Mouse (Mus musculus): ENCODE data around the gene Inka2. TPM values are rescaled to one million over a fixed set of nuclear protein-coding genes. Genes with fewer than 3 reads are reported as not detected.

Gene Inka2
- polyA plus RNA-seq, 1 experiment from 2014 or later: 3.9 TPM

DNA sequence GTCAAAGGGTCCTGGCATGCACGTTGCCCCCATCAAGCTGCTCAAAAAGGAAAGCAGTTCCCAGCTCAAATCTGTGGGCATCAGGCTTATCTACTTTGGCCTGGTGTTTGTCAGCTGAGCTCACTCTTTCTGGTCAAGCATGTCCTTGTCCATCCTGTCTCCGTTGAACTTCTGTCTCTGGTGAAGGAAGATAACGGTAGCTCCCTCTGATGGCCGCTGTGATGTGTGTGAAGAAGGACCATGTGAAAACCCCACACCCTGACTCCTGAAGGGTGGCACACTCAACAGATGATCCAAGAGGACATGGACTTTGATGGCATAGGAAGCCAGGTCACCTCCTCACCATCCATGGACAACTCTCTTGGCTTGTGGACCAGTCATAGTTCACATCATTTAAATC is 14.3 kb downstream of the Inka2 start:
- Histone ChIP-seq H3K9me3 (ENCODE audit: control insufficient read depth, low read length) (no peaks in the 10 kb centered on the region), H3K27ac (ENCODE audit: low read length) (no peak overlapping the region), H3K4me2 (ENCODE audit: low read length) (no peak overlapping the region), H3K9ac (replicated peaks; ENCODE audit: low read depth, low read length) (no peak overlapping the region), H3K36me3 (ENCODE audit: control insufficient read depth, insufficient read depth) (no peaks in the 10 kb centered on the region), H3K4me1 (replicated peaks; ENCODE audit: control insufficient read depth, insufficient read depth, low read length) (peaks cover 9% of the 10 kb centered on the region), H3K4me3 (replicated peaks; ENCODE audit: low read length) (no peak overlapping the region), H3K27me3 (replicated peaks; ENCODE audit: control insufficient read depth, insufficient read depth, low read length) (no peaks in the 10 kb centered on the region)
- ATAC-seq: no peak
- 58% methylated on average over 4 of the region's 4 CpGs for WGBS

DNA sequence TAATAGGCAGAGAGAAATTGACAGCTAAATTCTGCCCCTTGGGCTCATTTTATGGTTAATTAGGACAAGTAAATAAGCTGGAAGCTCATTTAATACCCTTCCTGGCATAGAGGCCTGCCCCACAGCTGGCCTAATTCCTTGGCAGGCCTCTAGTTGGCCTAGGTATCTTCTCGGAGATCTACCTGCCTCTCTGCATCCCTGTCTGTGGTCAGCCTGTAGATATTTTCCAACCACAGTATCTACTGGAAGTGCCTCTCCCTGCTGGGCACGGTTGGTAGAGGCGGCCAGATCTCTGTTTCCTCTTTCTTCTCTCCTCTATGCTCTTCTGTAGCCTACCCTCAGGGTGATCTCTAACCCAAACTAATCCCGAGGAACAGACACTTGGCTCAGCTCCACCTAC is 15.6 kb downstream of the Inka2 start:
- no peaks in the 10 kb centered on the region for H3K27me3 ChIP-seq (replicated peaks; ENCODE audit: control insufficient read depth, insufficient read depth, low read length)
- H3K4me3 ChIP-seq (replicated peaks; ENCODE audit: low read length): no peak overlapping the region
- H3K36me3 ChIP-seq (ENCODE audit: control insufficient read depth, insufficient read depth): no peaks in the 10 kb centered on the region
- H3K4me1 ChIP-seq (replicated peaks; ENCODE audit: control insufficient read depth, insufficient read depth, low read length): peaks cover 3% of the 10 kb centered on the region; the same call in 1 of the 2 replicates
- no peaks in the 10 kb centered on the region for H3K9me3 ChIP-seq (ENCODE audit: control insufficient read depth, low read length)
- H3K27ac ChIP-seq (ENCODE audit: low read length): no peak overlapping the region
- no peak overlapping the region for H3K9ac ChIP-seq (replicated peaks; ENCODE audit: low read depth, low read length)
- 61% methylated on average over 4 of the region's 4 CpGs for WGBS
- ATAC-seq: no peak
- H3K4me2 ChIP-seq (ENCODE audit: low read length): no peak overlapping the region

DNA sequence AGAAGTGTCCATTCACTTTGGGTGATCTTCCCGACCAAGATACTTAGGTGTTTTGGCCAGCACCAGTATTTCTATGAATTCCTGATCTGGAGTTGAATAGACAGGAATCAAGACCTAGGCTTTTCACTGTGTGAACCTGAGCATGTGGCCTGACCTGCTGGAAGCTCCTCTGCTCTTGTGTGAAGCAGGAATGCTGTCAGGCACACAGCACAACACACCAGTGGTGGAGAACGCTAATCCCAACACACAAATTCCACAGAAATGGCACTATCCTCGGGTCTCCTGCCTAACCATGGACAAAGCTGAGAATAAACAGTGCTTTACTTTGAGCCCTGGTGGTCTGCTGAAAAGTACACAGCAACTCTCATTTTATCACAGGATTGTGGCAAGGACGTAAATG is 16.1 kb downstream of the Inka2 start:
- Histone ChIP-seq H3K27ac (ENCODE audit: low read length) (no peak overlapping the region), H3K4me3 (replicated peaks; ENCODE audit: low read length) (no peak overlapping the region), H3K4me2 (ENCODE audit: low read length) (no peak overlapping the region), H3K9ac (replicated peaks; ENCODE audit: low read depth, low read length) (no peak overlapping the region), H3K27me3 (replicated peaks; ENCODE audit: control insufficient read depth, insufficient read depth, low read length) (no peaks in the 10 kb centered on the region), H3K36me3 (ENCODE audit: control insufficient read depth, insufficient read depth) (no peaks in the 10 kb centered on the region), H3K9me3 (ENCODE audit: control insufficient read depth, low read length) (no peaks in the 10 kb centered on the region), H3K4me1 (replicated peaks; ENCODE audit: control insufficient read depth, insufficient read depth, low read length) (peaks cover 3% of the 10 kb centered on the region; the same call in 1 of the 2 replicates)
- 83% methylated on average over 4 of the region's 4 CpGs for WGBS
- no peak for ATAC-seq

GRCm38 (mm10) chr3:105721681-105722201 is 17.3 kb downstream of the Inka2 start:
- ATAC-seq: no peak
- no peak overlapping the region for H3K4me2 ChIP-seq (ENCODE audit: low read length)
- H3K4me1 ChIP-seq (replicated peaks; ENCODE audit: control insufficient read depth, insufficient read depth, low read length): peaks cover 3% of the 10 kb centered on the region; the same call in 1 of the 2 replicates
- no peak overlapping the region for H3K4me3 ChIP-seq (replicated peaks; ENCODE audit: low read length)
- no peaks in the 10 kb centered on the region for H3K27me3 ChIP-seq (replicated peaks; ENCODE audit: control insufficient read depth, insufficient read depth, low read length)
- no peak overlapping the region for H3K9ac ChIP-seq (replicated peaks; ENCODE audit: low read depth, low read length)
- 80% methylated on average over 2 of the region's 2 CpGs for WGBS
- no peaks in the 10 kb centered on the region for H3K9me3 ChIP-seq (ENCODE audit: control insufficient read depth, low read length)
- no peaks in the 10 kb centered on the region for H3K36me3 ChIP-seq (ENCODE audit: control insufficient read depth, insufficient read depth)
- H3K27ac ChIP-seq (ENCODE audit: low read length): no peak overlapping the region

- H3K36me3 ChIP-seq (ENCODE audit: control insufficient read depth, insufficient read depth): no peaks in the 10 kb centered on the region
- no peak overlapping the region for H3K27ac ChIP-seq (ENCODE audit: low read length)
- H3K4me2 ChIP-seq (ENCODE audit: low read length): no peak overlapping the region
- ATAC-seq: no peak
- H3K4me1 ChIP-seq (replicated peaks; ENCODE audit: control insufficient read depth, insufficient read depth, low read length): peaks cover 3% of the 10 kb centered on the region; the same call in 1 of the 2 replicates
- WGBS: 88% methylated on average over 3 of the region's 3 CpGs
- no peak overlapping the region for H3K9ac ChIP-seq (replicated peaks; ENCODE audit: low read depth, low read length)
- H3K27me3 ChIP-seq (replicated peaks; ENCODE audit: control insufficient read depth, insufficient read depth, low read length): no peaks in the 10 kb centered on the region
- no peak overlapping the region for H3K4me3 ChIP-seq (replicated peaks; ENCODE audit: low read length)
- no peaks in the 10 kb centered on the region for H3K9me3 ChIP-seq (ENCODE audit: control insufficient read depth, low read length)
Observed at GRCm38 (mm10) chr3:105722510-105722909, 18.1 kb downstream of the Inka2 start.

- Histone ChIP-seq H3K27me3 (replicated peaks; ENCODE audit: control insufficient read depth, insufficient read depth, low read length) (no peaks in the 10 kb centered on the region), H3K4me2 (ENCODE audit: low read length) (no peak overlapping the region), H3K9ac (replicated peaks; ENCODE audit: low read depth, low read length) (no peak overlapping the region), H3K36me3 (ENCODE audit: control insufficient read depth, insufficient read depth) (no peaks in the 10 kb centered on the region), H3K27ac (ENCODE audit: low read length) (no peak overlapping the region), H3K9me3 (ENCODE audit: control insufficient read depth, low read length) (no peaks in the 10 kb centered on the region), H3K4me3 (replicated peaks; ENCODE audit: low read length) (no peak overlapping the region), H3K4me1 (replicated peaks; ENCODE audit: control insufficient read depth, insufficient read depth, low read length) (no peaks in the 10 kb centered on the region)
- 0% methylated on average over 1 of the region's 1 CpGs for WGBS
- no peak for ATAC-seq
Observed at GRCm38 (mm10) chr3:105726037-105726436, 21.6 kb downstream of the Inka2 start.

GRCm38 (mm10) chr3:105732360-105732759 is 28.0 kb downstream of the Inka2 start:
- no peak overlapping the region for H3K4me2 ChIP-seq (ENCODE audit: low read length)
- H3K27ac ChIP-seq (ENCODE audit: low read length): no peak overlapping the region
- 96% methylated on average over 4 of the region's 4 CpGs for WGBS
- no peak overlapping the region for H3K4me3 ChIP-seq (replicated peaks; ENCODE audit: low read length)
- ATAC-seq: no peak
- no peak overlapping the region for H3K9ac ChIP-seq (replicated peaks; ENCODE audit: low read depth, low read length)
- peaks cover 3% of the 10 kb centered on the region; the same call in 1 of the 2 replicates for H3K36me3 ChIP-seq (ENCODE audit: control insufficient read depth, insufficient read depth)
- no peaks in the 10 kb centered on the region for H3K27me3 ChIP-seq (replicated peaks; ENCODE audit: control insufficient read depth, insufficient read depth, low read length)
- no peaks in the 10 kb centered on the region for H3K4me1 ChIP-seq (replicated peaks; ENCODE audit: control insufficient read depth, insufficient read depth, low read length)
- H3K9me3 ChIP-seq (ENCODE audit: control insufficient read depth, low read length): no peaks in the 10 kb centered on the region

DNA sequence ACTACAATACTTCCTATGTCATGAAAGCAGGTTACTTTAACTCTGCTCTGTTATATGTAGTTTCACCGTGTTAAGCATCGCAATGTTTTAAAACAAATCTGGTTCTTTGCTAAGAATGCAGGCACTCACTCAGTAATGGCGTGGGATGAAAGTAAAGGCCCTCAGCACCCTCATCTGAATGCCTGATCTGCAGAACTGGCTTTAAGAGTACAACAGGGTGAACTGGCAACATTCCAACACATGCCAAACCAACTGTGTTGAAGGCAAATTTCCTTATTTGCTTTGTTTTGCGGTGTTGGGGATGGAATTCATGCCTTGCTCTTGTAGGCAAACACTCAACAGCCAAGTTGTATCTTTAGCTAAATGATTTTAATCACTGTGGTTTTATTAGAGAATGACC is 29.1 kb downstream of the Inka2 start:
- ATAC-seq: no peak
- Histone ChIP-seq H3K9me3 (ENCODE audit: control insufficient read depth, low read length) (no peaks in the 10 kb centered on the region), H3K9ac (replicated peaks; ENCODE audit: low read depth, low read length) (no peak overlapping the region), H3K4me3 (replicated peaks; ENCODE audit: low read length) (no peak overlapping the region), H3K4me1 (replicated peaks; ENCODE audit: control insufficient read depth, insufficient read depth, low read length) (no peaks in the 10 kb centered on the region), H3K27me3 (replicated peaks; ENCODE audit: control insufficient read depth, insufficient read depth, low read length) (no peaks in the 10 kb centered on the region), H3K4me2 (ENCODE audit: low read length) (no peak overlapping the region), H3K27ac (ENCODE audit: low read length) (no peak overlapping the region), H3K36me3 (ENCODE audit: control insufficient read depth, insufficient read depth) (peaks cover 3% of the 10 kb centered on the region; the same call in 1 of the 2 replicates)
- 78% methylated on average over 4 of the region's 4 CpGs for WGBS

DNA sequence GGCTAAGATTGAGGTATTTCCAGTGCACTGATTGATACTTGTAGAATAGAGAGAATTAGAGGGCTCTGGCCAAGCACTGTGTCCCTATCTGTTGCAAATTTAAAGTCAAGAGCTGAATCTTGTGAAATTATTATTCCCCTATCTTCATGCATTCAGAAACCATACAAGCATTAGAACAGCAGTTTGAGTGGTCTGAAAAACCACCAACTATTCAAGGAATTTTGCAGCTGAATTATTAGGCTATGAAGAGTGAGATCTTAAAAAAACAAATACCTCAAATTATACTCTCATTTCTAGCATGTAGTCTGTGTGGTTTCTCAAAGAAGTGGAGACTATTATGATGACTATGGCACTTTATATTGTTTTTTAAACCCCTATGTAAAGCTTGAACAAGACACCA is 30.9 kb downstream of the Inka2 start:
- Histone ChIP-seq H3K27me3 (replicated peaks; ENCODE audit: control insufficient read depth, insufficient read depth, low read length) (no peaks in the 10 kb centered on the region), H3K9me3 (ENCODE audit: control insufficient read depth, low read length) (no peaks in the 10 kb centered on the region), H3K9ac (replicated peaks; ENCODE audit: low read depth, low read length) (no peak overlapping the region), H3K4me3 (replicated peaks; ENCODE audit: low read length) (no peak overlapping the region), H3K36me3 (ENCODE audit: control insufficient read depth, insufficient read depth) (peaks cover 5% of the 10 kb centered on the region; the same call in 1 of the 2 replicates), H3K27ac (ENCODE audit: low read length) (no peak overlapping the region), H3K4me1 (replicated peaks; ENCODE audit: control insufficient read depth, insufficient read depth, low read length) (no peaks in the 10 kb centered on the region), H3K4me2 (ENCODE audit: low read length) (no peak overlapping the region)
- ATAC-seq: no peak

DNA sequence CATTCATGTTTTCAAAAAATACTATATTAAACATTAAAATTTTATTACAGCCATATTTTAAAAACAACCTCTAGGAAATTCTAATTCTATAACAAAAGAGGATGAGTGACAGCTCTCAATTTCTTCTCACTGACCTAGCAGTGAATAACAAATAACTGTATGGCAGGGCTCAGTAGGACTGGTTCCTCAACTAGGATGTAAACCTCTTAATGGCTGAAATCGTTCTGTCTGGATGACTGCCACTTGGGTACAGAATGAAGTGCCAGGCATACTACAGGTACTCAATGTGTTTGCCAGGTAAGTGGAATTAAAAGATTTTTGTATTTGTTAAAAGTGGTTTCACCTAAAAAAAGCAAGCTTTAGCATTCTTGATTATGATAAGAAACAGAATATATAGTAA is 31.7 kb downstream of the Inka2 start:
- H3K4me3 ChIP-seq (replicated peaks; ENCODE audit: low read length): no peak overlapping the region
- no peak overlapping the region for H3K27ac ChIP-seq (ENCODE audit: low read length)
- H3K9me3 ChIP-seq (ENCODE audit: control insufficient read depth, low read length): no peaks in the 10 kb centered on the region
- peaks cover 5% of the 10 kb centered on the region; the same call in 1 of the 2 replicates for H3K36me3 ChIP-seq (ENCODE audit: control insufficient read depth, insufficient read depth)
- no peaks in the 10 kb centered on the region for H3K4me1 ChIP-seq (replicated peaks; ENCODE audit: control insufficient read depth, insufficient read depth, low read length)
- H3K4me2 ChIP-seq (ENCODE audit: low read length): no peak overlapping the region
- 83% methylated on average over 1 of the region's 1 CpGs for WGBS
- no peak overlapping the region for H3K9ac ChIP-seq (replicated peaks; ENCODE audit: low read depth, low read length)
- no peak for ATAC-seq
- no peaks in the 10 kb centered on the region for H3K27me3 ChIP-seq (replicated peaks; ENCODE audit: control insufficient read depth, insufficient read depth, low read length)

All from forebrain, embryonic 16.5 days (tissue).